Mouse (Mus musculus) hindbrain, embryonic 14.5 days (tissue): ENCODE data around the gene B9d1. TPM values are rescaled to one million over a fixed set of nuclear protein-coding genes. Genes with fewer than 3 reads are reported as not detected.

Experiments
- ATAC-seq: fragments of 200-750 bp; cut with Nextera tagmentation; 2 replicates; pipeline ENCODE4 v1.8.0; 2017; ENCODE audit warnings: moderate number of reproducible peaks, mild to moderate bottlenecking, moderate TSS enrichment, moderate library complexity; ENCODE audit not compliant: low FRiP score
- DNase-seq: peaks from one replicate; pipeline ENCODE4 v3.0.0-alpha.2; 2015; ENCODE audit warnings: low spot score
- H3K27ac ChIP-seq: fragments of 300-500 bp; sonication (generic); 2 replicates; pipeline ENCODE4 v1.5.1; 2014; ENCODE audit warnings: mild to moderate bottlenecking, moderate library complexity
- H3K27me3 ChIP-seq: fragments of 300-500 bp; sonication (generic); 2 replicates; pipeline ENCODE4 v1.6.1; 2014; ENCODE audit warnings: mild to moderate bottlenecking, low read length, mixed read lengths; ENCODE audit not compliant: control insufficient read depth, insufficient read depth
- H3K36me3 ChIP-seq: fragments of 300-500 bp; sonication (generic); replicated peaks from 2 replicates; pipeline ENCODE4 v1.6.1; 2014; ENCODE audit not compliant: control insufficient read depth, insufficient read depth
- H3K4me1 ChIP-seq: fragments of 300-500 bp; sonication (generic); replicated peaks from 2 replicates; pipeline ENCODE4 v1.6.1; 2014; ENCODE audit warnings: antibody characterized with exemption, low read length, mixed read lengths; ENCODE audit not compliant: control insufficient read depth, insufficient read depth
- H3K4me2 ChIP-seq: fragments of 300-500 bp; sonication (generic); replicated peaks from 2 replicates; pipeline ENCODE4 v1.6.1; 2014; ENCODE audit warnings: mild to moderate bottlenecking, moderate library complexity
- H3K4me3 ChIP-seq: fragments of 300-500 bp; sonication (generic); replicated peaks from 2 replicates; pipeline ENCODE4 v1.5.1; 2014; ENCODE audit warnings: mild to moderate bottlenecking, low read length
- H3K9ac ChIP-seq: fragments of 300-500 bp; sonication (generic); 2 replicates; pipeline ENCODE4 v1.6.1; 2014
- H3K9me3 ChIP-seq: fragments of 300-500 bp; sonication (generic); 2 replicates; pipeline ENCODE4 v1.6.1; 2016; ENCODE audit warnings: low read length; ENCODE audit not compliant: control insufficient read depth
- WGBS: fragments of 180-500 bp; shearing (Covaris S2); extraction: QIAGEN DNeasy Blood & Tissue Kit; methylation state at CpG from one replicate; pipeline ENCODE4 v1.1.7; 2014; 5-methylcytosine and 5-hydroxymethylcytosine counted together
- polyA plus RNA-seq: library from polyadenylated mRNA; unstranded; fragments of >200 nt; fragmentation: Nextera tagmentation; extraction: Ambion mirVana; gene quantifications from 2 replicates; pipeline ENCODE4 v1.2.1, GENCODE M21; 2014

B9d1 gene
- polyA plus RNA-seq, 1 experiment from 2014 or later: 37.4 TPM

GRCm38 (mm10) chr11:61553015-61553754 is 48.2 kb downstream of the B9d1 start:
- Histone ChIP-seq H3K36me3 (no peaks in the 10 kb centered on the region), H3K27ac (no peak overlapping the region; the same call in 1 of the 2 replicates), H3K4me1 (peaks cover 4% of the 10 kb centered on the region; the same call in 1 of the 2 replicates), H3K9me3 (no peaks in the 10 kb centered on the region), H3K27me3 (no peaks in the 10 kb centered on the region), H3K4me3 (no peak overlapping the region), H3K4me2 (no peak overlapping the region), H3K9ac (no peak overlapping the region)
- DNase-seq (no peak), ATAC-seq (no peak)
- 61% methylated on average over 3 of the region's 3 CpGs for whole genome bisulfite sequencing

- 85% methylated on average over 5 of the region's 5 CpGs for WGBS
These were observed 54.6 kb downstream of the B9d1 start for GRCm38 (mm10) chr11:61559572-61559971.

GRCm38 (mm10) chr11:61562421-61562820 is 57.5 kb downstream of the B9d1 start:
- no peak overlapping the region for H3K9ac ChIP-seq
- peaks cover 8% of the 10 kb centered on the region for H3K4me1 ChIP-seq
- no peak overlapping the region for H3K27ac ChIP-seq
- no peak overlapping the region for H3K4me2 ChIP-seq
- no peak for ATAC-seq
- no peaks in the 10 kb centered on the region for H3K9me3 ChIP-seq
- no peaks in the 10 kb centered on the region for H3K36me3 ChIP-seq
- no peak overlapping the region for H3K4me3 ChIP-seq
- DNase-seq: no peak
- no peaks in the 10 kb centered on the region for H3K27me3 ChIP-seq
- 77% methylated on average over 5 of the region's 5 CpGs for WGBS

More at GRCm38 (mm10) chr11:61559572-61559971, 54.6 kb downstream of the B9d1 start:
- H3K4me1 ChIP-seq: peaks cover under 1% of the 10 kb centered on the region
- DNase-seq: no peak
- no peaks in the 10 kb centered on the region for H3K36me3 ChIP-seq
- H3K27me3 ChIP-seq: no peaks in the 10 kb centered on the region
- H3K4me2 ChIP-seq: no peak overlapping the region
- H3K9ac ChIP-seq: no peak overlapping the region
- no peaks in the 10 kb centered on the region for H3K9me3 ChIP-seq
- H3K4me3 ChIP-seq: no peak overlapping the region
- no peak for ATAC-seq
- no peak overlapping the region for H3K27ac ChIP-seq

Other genes with a start within 250 kb of the B9d1 start
- gene Aldh3a2, start 237.7 kb upstream of the B9d1 start, polyA plus RNA-seq: 28.0 and 37.3 TPM in 2 replicates
- gene Slc47a2, start 162.3 kb upstream of the B9d1 start, polyA plus RNA-seq: 0.08 TPM in 1 of 2 replicates, not detected in the other
- 0.13 TPM in 1 of 2 replicates, not detected in the other for gene Slc47a1, start 126.8 kb upstream of the B9d1 start, polyA plus RNA-seq
- 8.4 and 9.8 TPM in 2 replicates for gene Rnf112, start 51.0 kb upstream of the B9d1 start, polyA plus RNA-seq
- 52.4 and 56.6 TPM in 2 replicates for gene Mfap4, start 19.7 kb upstream of the B9d1 start, polyA plus RNA-seq
- gene Mapk7, start 10.7 kb upstream of the B9d1 start, polyA plus RNA-seq: 57.9 and 61.6 TPM in 2 replicates
- 65.6 and 80.9 TPM in 2 replicates for gene Epn2, start 74.5 kb downstream of the B9d1 start, polyA plus RNA-seq
- gene Grap, start 148.1 kb downstream of the B9d1 start, polyA plus RNA-seq: 8.1 and 10.1 TPM in 2 replicates
- gene Fam83g, start 178.9 kb downstream of the B9d1 start, polyA plus RNA-seq: 0.20 TPM in 2 replicates
- gene Slc5a10, start 215.7 kb downstream of the B9d1 start, polyA plus RNA-seq: not detected in 2 replicates